Mouse (Mus musculus): Measurements from ENCODE around the gene Gm21149.
"Not testable (repeated sequence)": the region's sequence is repeated elsewhere in the genome, so short reads cannot be mapped to it uniquely, and the experiment has no call there.

Gene Gm21149

GRCm38 (mm10) chr5:15476423-15476822 lies at the start of gene Gm21149:
TSS of gene Gm21149 (minus strand) at chr5:15476523.
- not testable (repeated sequence) for DNase-seq (ENCODE audit: low read depth)

- not testable (repeated sequence) for DNase-seq (ENCODE audit: low read depth)
Measured at GRCm38 (mm10) chr5:15522470-15522869, 46.1 kb upstream of the Gm21149 start.

GRCm38 (mm10) chr5:15522028-15522427 lies 45.7 kb upstream of the Gm21149 start:
- not testable (repeated sequence) for DNase-seq (ENCODE audit: low read depth)

GRCm38 (mm10) chr5:15520418-15520817 lies 44.1 kb upstream of the Gm21149 start:
- DNase-seq (ENCODE audit: low read depth): not testable (repeated sequence)

GRCm38 (mm10) chr5:15517150-15517549 lies 40.8 kb upstream of the Gm21149 start:
- not testable (repeated sequence) for DNase-seq (ENCODE audit: low read depth)

- not testable (repeated sequence) for DNase-seq (ENCODE audit: low read depth)
Measured at GRCm38 (mm10) chr5:15512236-15512635, 35.9 kb upstream of the Gm21149 start.

GRCm38 (mm10) chr5:15509911-15510310 lies 33.6 kb upstream of the Gm21149 start:
- DNase-seq (ENCODE audit: low read depth): not testable (repeated sequence)

GRCm38 (mm10) chr5:15508460-15509451 lies 32.4 kb upstream of the Gm21149 start:
- DNase-seq (ENCODE audit: low read depth): not testable (repeated sequence)

- DNase-seq (ENCODE audit: low read depth): not testable (repeated sequence)
Measured at GRCm38 (mm10) chr5:15507757-15508459, 31.6 kb upstream of the Gm21149 start.

GRCm38 (mm10) chr5:15507309-15507619 lies 30.9 kb upstream of the Gm21149 start:
- DNase-seq (ENCODE audit: low read depth): no peak

- DNase-seq (ENCODE audit: low read depth): no peak
Measured at GRCm38 (mm10) chr5:15506575-15507308, 30.4 kb upstream of the Gm21149 start.

GRCm38 (mm10) chr5:15498774-15499400 lies 22.6 kb upstream of the Gm21149 start:
- not testable (repeated sequence) for DNase-seq (ENCODE audit: low read depth)

- not testable (repeated sequence) for DNase-seq (ENCODE audit: low read depth)
Measured at GRCm38 (mm10) chr5:15498350-15498749, 22.0 kb upstream of the Gm21149 start.

- not testable (repeated sequence) for DNase-seq (ENCODE audit: low read depth)
Measured at GRCm38 (mm10) chr5:15490934-15491333, 14.6 kb upstream of the Gm21149 start.

GRCm38 (mm10) chr5:15488743-15489142 lies 12.4 kb upstream of the Gm21149 start:
- no peak for DNase-seq (ENCODE audit: low read depth)

GRCm38 (mm10) chr5:15484616-15485015 lies 8.3 kb upstream of the Gm21149 start:
- DNase-seq (ENCODE audit: low read depth): not testable (repeated sequence)

- DNase-seq (ENCODE audit: low read depth): not testable (repeated sequence)
Measured at GRCm38 (mm10) chr5:15483576-15483975, 7.3 kb upstream of the Gm21149 start.

GRCm38 (mm10) chr5:15482815-15483214 lies 6.5 kb upstream of the Gm21149 start:
- DNase-seq (ENCODE audit: low read depth): not testable (repeated sequence)

- not testable (repeated sequence) for DNase-seq (ENCODE audit: low read depth)
Measured at GRCm38 (mm10) chr5:15470141-15470540, 6.2 kb downstream of the Gm21149 start.

- not testable (repeated sequence) for DNase-seq (ENCODE audit: low read depth)
Measured at GRCm38 (mm10) chr5:15467768-15468167, 8.6 kb downstream of the Gm21149 start.

- DNase-seq (ENCODE audit: low read depth): not testable (repeated sequence)
Measured at GRCm38 (mm10) chr5:15466218-15466617, 10.1 kb downstream of the Gm21149 start.

Data from naive thymus-derived CD4-positive, alpha-beta T cell, adult 2 months (primary cell).